Mouse (Mus musculus) yolk sac, embryonic 10.5 days (tissue): ENCODE results near the gene Wdr70.
"Not testable (repeated sequence)": the region's sequence is repeated elsewhere in the genome, so short reads cannot be mapped to it uniquely, and the experiment has no call there.

ENCODE experiments used
- DNase-seq: peaks from one replicate; pipeline ENCODE4 v3.0.0-alpha.2; 2017; ENCODE audit warnings: low spot score

Wdr70 gene

DNA sequence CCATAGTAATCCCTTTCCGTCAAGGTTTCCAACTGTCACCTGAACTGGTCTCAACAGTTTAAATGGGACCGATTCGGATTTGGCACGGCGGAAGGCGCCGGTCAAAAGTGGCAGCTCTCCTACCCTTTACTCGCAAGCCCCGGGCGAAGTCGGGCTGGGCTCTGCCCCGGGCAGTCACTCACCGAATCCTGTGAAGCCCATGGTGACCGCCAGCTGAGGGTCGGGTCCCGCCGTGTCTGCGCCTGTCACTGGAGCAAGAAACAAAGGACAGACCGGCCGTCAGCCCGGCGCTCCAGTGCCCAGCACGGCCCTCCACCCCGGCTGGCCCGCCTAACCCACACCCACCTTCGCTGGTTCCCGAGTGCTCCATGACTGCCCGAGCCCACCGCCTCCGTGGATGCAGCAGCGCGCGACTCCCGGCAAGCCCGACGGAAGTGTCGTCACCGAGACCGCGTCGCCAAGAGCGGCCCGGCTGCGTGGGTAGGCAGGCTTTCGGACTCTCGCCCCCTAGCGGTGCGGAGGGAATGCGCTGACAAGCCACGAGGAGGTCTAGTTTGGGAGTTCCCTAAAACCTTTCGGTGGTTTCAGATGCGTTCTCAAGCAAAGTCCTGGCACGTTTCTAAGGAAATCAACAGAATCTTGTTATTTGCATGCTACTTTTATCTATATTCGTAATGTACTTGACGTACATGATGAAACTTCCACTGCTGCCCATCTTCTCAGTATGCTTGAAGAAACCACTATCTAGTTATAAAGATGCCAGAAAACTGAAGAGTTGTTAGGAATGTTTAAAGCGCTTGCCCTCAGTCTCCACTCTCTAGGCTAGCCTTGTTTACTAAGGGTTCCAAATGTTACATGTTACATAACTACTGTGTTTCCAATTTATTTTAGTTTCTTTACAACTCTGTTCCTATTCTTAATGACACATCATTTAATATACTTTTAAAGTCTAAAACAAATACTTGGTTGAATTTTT is at the start of gene Wdr70:
TSS of gene Wdr70 (minus strand) at position 436 of the 976 bp plus-strand sequence.
- DNase-seq, result peak; percentile 89

DNA sequence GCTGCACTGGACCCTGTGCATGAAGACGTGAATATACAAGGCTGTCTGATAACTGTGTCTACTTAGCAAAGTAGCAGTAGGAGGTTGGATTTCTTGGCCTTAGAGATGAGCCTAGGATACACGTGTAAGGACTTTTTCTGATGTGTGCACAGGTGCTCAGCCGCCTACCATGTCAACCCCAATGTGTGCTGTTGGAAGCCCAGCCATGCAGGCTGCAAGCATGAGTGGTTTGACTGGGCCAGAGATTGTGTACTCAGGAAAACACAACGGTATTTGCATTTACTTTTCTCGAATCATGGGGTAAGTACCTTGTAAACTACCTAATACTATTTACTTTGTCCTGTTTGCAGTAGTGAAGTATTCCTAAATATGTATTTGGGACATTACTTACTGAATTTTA is 36.6 kb upstream of the Wdr70 start:
- no peak for DNase-seq

DNA sequence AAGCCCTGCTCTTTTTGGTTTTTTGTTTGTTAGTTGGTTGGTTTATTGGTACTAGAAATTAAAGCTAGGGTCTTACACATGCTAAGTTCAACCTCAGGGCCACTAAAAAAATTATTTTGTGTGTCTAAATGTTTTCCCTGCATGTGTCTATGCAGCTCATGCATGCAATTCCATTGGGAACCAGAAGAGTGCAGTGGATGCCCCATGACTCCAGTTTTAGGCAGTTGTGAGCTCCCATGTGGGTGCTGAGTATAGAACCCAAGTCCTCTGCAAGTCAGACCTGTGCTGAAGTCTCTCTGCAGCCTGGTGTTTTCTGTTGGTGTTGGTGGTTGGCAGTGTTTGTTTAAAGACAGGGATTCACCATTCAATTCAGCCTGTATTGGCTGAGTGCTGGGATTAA is 32.8 kb upstream of the Wdr70 start:
- DNase-seq, result no peak

DNA sequence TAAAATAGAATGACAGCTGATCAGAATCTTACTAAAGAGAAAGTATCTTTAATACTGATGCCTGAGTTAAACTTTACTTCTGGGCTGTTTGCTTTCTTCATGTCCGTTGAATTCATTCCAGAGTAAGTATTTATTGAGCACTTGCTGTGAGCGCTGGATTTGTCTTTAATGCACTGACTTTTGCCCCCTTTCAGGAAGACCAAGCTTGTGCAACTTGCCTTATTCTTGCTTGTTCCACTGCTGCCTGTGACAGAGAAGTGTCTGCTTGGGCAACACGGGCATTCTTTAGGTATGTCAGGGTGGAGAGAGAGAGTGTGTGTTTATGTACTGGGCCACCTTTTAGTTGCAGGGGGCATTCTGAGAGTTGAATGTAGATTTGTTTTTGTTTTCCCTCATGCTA is 32.3 kb upstream of the Wdr70 start:
- DNase-seq, result peak; percentile 36

DNA sequence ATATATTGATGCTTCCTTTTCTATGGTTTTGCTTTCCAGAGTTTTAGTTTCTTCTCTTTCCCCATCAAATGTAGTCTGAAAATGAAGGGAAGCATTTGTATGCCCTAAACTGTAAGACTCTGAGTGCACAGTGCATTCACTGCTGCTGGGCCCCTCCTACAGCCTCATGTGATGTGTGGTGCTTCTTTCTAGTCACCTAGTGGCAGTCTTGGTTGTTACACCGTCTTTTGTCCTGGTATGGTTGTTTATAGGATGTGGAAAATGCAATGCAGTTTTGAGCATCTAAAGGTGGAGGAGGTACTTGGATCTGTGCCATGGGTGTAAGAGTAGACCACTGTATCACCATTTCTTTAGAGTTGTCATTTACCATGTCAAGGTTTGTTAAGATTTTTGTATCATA is 30.3 kb upstream of the Wdr70 start:
- no peak for DNase-seq

DNA sequence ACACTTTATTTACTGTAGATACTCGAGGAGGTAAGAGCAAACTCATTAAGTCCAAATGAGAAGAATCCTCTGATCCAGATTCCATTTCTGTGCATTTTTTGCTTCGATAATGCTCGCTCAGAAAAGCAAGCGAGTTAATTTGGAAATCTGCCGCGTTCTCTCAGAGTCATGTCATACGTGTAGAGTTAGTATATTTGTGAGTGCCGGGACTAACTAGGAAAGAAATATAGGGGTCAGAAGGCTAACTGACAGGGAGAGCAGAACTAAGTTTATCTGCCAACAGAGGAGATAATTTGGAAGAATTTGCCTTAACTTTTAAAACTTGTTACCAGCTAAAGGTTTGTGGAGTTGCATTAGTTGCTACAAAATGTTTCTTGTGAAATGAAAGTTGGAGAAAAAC is 10.8 kb upstream of the Wdr70 start:
- no peak for DNase-seq

DNA sequence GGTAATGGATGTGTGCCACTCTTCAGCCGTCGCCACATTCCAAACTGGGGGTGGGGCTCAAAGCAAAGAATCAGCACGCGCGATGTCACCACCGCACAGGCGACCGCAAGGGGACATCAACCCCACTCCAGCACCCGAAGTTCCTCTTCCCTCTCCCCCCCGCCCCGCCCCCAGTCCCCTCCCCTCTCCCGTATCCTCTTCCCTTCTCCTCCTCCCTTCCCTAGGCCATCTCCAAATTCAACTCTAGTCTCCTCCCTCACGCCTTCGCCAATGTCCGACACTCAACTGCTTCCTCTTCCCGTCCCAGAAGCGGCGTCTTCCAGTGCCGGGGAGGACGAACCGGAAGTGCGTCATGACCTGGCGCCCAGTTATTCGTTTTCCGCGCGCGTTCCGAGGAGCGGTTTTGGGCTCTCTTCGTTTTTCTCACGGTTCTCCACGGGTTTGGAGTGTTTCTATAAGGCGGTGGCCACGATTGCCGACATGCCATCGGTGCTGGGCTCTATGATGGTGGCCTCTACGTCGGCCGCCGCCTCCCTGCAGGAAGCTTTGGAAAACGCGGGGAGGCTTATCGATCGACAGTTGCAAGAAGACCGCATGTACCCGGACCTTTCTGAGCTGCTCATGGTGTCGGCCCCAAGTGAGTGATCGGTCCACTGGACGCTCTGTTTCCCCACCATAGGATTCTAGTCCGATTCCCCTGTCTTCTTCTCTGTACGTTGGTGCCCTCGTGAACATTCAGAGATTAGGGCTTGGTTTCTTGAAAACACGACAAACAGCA is 10.1 kb upstream of the Wdr70 start, which contains the start of gene Nup155:
TSS of gene Nup155 (plus strand) at position 308 of the 778 bp plus-strand sequence.
- DNase-seq, result peak; percentile 93

DNA sequence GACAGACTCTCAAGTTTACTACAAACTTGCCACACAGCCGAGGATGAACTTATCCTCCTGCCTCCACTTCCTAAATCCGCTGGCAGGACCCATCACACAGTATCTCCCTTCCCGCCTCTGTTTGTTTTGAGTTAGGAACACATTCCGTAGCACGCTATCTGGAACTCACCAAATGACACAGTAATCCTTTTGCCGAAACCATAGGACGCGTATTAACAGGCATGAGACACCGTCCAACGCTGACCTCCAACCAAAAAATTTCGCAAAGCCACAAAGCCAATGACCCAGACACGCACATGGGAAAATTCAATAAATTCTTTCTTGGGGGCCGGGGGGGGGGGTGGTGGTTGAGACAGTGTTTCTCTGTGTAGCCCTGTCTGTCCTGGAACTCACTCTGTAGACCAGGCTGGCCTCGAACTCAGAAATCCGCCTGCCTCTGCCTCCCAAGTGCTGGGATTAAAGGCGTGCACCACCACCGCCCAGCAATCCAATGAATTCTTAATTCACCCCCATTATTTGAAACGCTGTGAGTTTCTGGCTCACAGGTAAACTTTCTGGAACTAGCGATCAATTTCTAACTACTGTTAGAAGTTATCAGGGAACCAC is 9.5 kb upstream of the Wdr70 start:
- DNase-seq, result no peak

DNA sequence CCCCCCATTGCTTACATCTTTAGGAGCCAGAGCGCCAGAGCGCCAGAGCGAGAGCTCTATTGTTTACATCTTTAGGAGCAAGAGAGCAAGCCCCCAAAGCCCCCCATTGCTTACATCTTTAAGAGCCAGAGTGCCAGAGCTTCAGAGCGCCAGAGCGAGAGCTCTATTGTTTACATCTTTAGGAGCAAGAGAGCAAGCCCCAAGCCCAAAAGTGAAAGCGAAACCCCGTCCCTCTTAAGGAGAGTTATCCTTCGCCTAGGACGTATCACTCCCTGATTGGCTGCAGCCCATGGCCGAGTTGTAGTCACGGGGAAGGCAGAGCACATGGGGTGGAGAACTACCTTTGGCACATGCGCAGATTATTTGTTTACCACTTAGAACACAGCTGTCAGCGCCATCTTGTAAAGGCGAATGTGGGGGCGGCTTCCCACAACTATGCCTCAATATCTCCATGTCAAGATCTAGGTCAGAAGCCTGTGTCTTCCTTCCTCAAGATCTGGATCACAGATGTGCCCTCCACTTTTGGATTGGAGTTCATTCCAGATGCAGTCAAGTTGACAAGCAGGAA is 3.0 kb upstream of the Wdr70 start:
- not testable (repeated sequence) for DNase-seq

DNA sequence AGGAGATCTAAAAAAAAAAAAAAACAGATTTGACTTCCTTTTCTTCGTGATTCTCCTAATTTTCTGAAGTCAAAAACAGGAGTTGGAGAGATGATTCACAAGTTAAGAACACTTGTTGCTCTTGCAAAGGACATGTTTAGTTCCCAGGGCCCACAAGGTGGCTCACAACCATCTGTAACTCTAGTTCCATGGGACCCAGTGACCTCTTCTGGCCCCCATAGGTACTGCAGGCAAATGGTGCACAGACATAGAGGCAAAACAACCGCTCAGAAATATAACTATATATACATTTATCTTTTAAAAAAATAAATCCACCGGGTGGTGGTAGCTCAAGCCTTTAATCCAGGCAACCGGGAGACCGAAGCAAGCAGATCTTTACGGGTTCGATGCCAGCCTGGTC is 1.2 kb downstream of the Wdr70 start:
- peak; percentile 29 for DNase-seq

DNA sequence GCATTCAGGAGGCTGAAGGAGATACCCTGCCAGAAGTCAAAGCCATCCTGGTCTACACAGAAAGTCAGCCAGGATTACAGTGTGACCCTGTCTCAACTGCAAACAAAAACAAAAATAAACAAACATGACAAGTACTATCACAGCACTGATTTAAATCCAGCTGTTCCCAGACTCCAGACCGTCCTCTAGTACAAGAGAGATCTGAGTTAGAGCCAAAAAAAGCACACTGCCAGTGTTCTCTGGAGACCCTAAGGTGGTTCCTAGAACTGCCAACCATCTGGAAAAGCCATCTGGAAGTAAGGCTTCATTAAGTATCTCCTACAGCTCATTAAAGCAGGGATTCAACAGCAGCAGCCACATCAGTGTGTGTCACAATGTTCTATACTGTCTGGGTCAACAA is 6.3 kb downstream of the Wdr70 start:
- DNase-seq, result not testable (repeated sequence)

DNA sequence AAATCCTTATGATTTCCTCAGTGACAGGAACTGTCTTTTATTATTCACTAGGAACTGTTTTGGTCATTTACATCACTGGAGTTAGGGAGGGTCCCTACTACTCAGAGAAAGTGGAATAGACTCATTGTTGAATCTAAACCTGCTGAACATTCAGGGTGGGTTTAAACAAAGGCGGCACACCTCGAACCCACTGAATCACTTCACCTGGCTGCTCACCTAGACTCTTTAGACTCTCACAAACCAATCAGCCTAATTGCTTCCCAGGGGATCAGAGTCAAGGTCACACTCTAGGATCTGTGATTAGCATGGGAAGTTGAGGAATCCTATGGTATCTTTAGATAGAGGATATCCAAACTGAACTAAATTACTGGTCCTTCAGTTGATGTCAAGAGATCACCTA is 8.3 kb downstream of the Wdr70 start:
- no peak for DNase-seq

DNA sequence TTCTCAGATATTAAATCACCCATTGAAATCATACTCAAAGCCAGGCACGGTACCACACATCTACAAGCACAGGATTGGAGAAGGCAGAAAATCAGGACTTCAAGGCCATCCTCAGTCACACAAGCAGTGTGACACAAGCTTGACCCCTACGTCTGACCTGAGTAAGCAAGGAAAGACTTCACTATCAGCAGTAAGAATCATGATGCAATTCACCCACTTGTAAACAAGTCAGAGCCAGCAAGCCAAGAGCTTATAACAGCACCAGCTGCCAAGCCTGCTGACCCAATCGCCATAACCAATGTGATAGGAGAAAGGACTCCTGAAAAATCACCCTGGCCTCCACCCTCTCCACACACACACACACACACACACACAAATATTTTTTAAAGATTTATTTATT is 10.3 kb downstream of the Wdr70 start:
- peak; percentile 67 for DNase-seq

DNA sequence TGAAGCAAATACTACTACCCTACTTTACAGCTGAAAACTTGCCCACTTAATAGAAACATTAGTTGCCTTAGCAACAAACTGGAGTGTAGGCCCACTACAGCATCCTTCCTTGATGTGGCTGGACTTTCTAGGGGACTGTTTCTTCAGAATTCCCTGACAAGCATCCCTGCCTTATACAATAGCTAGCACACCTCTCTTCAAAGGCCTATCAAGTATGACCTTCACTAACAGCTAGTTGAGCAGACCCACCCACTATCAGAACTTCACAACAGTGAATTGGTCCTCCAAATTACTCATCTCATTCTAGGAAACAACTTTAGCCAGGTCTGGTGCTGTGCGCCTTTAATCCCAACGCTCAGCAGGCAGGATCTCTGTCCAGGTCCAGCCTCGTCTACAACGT is 11.7 kb downstream of the Wdr70 start:
- DNase-seq, result no peak

DNA sequence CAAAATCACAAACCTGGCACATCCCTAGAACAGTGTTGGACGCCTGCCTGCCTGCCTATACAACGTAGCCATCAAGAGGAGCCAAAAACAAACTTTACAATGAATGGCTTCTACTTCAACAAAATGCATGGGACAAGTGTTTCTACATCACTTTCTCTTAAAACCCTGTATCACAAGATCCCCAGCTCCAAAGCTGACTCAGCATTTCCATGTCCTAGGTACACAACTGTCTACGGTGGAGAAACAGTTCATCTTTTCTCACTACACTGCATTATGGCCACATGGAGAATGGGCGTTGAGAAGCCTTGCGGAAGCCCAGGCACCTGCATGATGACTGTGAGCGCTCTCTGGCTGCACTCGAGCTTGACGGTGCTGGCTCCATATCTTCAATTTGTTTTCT is 16.9 kb downstream of the Wdr70 start:
- no peak for DNase-seq

DNA sequence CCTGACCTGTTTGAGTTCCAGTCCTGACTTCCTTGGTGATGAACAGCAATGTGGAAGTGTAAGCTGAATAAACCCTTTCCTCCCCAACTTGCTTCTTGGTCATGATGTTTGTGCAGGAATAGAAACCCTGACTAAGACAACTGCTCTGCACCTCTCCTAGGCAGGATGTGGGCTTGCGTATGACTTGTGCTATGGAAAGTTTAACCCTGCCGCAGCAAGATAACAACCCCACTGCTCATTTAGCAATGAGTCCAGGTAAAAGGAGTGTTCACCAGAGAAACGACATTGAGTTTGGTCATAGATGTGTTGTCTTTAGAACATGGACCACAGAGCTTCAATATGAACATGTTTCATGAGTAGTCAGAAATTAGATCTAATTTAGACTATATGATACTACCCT is 25.9 kb downstream of the Wdr70 start:
- not testable (repeated sequence) for DNase-seq

DNA sequence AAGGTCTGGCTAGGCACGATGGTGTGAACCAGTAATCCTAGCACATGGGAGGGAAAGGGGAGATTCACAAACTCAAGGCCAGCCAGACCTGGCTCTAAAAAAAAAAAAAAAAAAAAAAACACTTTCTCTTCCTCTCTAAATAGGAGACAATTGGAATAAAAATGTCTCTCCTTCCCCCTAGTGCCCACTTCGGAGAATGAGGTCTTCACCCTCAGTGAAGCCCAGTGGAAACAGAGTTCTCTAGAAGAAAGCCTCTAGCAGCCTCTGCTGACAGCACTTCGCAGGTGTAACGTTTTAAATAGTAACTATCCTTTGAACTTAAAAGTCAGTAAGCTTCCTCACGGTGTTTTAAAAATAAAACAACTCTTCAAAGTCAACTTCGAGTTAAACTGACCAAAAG is 33.8 kb downstream of the Wdr70 start:
- DNase-seq, result no peak

DNA sequence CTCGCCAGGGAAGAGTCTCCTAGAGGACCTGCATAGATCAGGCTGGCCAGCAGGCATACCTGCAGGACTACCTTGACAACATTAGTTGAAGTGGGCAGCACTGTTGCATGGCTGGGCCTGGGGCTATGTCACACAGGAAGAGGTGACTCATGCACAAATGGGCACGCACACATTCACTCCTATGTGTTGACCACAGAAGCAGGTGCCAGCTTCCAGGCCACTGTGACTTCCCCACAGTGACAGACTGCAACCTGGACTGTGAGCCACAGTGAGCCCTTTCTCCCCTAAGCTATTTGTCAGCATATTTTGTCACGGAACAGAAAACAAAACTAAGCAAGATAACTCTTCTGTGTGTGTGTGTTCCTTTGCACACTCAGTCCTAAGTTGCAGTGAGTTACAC is 47.8 kb downstream of the Wdr70 start:
- DNase-seq, result no peak

DNA sequence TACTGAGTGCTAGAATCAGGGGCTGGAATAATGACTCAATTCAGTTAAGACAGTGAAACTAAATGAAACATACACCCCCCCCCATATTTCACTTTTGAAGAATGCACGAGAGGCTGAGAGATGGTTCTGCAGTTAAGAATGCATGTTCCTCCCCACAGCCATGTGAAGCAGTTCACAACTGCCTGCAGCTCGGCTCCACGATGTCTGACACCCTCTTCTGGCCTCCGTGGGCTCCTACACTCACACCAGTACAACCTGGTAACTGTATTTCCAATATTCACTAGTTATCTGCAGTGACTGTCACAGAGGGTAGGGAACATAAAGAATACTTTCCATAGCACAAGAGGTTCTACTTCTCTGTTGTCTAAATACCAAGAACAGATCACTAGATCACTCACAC is 59.2 kb downstream of the Wdr70 start:
- no peak for DNase-seq

DNA sequence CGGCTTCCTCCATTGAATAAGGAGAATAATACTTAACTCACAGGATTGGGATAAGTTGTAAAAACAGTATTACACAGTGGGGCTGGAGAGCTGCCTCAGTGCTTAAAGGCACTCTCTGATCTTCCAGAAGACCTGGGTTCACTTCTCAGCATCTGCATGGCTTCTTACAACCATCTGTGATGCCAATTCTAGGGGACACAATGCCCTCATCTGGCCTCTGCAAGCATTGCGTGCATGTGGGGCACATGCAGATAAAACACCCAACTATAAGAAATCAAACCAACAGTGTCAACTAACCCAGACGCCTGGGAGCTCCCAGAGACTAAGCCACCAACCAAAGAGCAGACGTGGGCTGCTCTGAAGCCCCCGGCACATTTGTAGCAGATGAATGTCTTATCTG is 60.6 kb downstream of the Wdr70 start:
- DNase-seq, result no peak

DNA sequence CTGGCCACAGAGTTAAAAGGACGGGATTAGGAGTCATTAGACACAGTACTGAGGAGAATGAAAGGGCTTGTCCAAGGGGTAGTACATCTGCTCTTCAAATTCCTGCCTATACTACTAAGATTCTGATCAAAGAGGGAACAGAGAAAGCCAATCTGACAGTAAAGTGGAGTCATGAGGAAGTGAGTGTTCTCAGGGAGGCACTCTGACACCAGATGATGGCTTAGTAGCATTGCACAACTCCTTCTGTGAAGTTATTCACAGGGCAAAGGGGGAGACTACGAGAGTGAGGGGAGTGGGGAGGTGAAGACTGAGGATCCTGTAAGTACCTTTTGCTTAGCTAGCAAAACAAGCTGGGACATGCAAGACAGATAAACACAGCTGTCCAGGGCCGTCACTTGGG is 61.2 kb downstream of the Wdr70 start:
- no peak for DNase-seq

DNA sequence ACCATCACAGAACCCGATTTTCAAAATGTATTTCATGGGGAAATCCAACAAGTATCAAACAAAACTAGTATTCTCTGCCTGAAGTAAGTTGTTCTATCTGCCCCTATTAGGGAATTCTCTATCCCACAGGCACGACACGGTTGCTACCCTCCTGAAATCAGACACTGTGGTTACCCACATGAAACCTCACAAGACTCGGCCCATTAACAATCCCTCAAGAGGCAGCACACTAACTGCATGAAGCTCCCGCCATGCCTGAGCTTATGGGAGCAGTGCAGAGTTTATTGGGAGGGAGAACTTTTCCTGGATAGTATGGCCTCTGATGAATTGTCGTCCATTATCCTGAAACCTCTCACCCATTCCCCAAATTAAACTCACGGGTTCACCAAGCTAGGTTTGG is 67.8 kb downstream of the Wdr70 start:
- no peak for DNase-seq
